Mouse (Mus musculus) CH12.LX (cell line): ENCODE measurements around the gene Socs2.

Experiments used
- CTCF ChIP-seq, 2 experiments: IDR thresholded peaks in 1 of 2; conservative IDR thresholded peaks in 1 of 2; 2 replicates each; pipeline ENCODE4 v1.5.1; 2011 to 2012; ENCODE audit warnings: low read depth in 2 of 2, low read length in 2 of 2, improper control_type of control experiment in 1 of 2, inconsistent platforms in 1 of 2, mild to moderate bottlenecking in 1 of 2, moderate library complexity in 1 of 2
- EP300 ChIP-seq: IDR thresholded peaks from 2 replicates; pipeline ENCODE4 v1.6.1; 2011; ENCODE audit warnings: low read length, improper control_type of control experiment
- JUN ChIP-seq: IDR thresholded peaks from 2 replicates; pipeline ENCODE4 v1.6.1; 2011; ENCODE audit warnings: low read depth, mild to moderate bottlenecking, low read length, improper control_type of control experiment, moderate library complexity; ENCODE audit not compliant: insufficient read depth
- POLR2A ChIP-seq: IDR thresholded peaks from 2 replicates; pipeline ENCODE4 v1.6.1; 2011; ENCODE audit warnings: low read depth, mild to moderate bottlenecking, improper control_type of control experiment, low read length
- ZNF384 ChIP-seq: IDR thresholded peaks from 2 replicates; pipeline ENCODE4 v1.6.1; 2012; ENCODE audit warnings: low read depth, low read length, improper control_type of control experiment, inconsistent platforms

DNA sequence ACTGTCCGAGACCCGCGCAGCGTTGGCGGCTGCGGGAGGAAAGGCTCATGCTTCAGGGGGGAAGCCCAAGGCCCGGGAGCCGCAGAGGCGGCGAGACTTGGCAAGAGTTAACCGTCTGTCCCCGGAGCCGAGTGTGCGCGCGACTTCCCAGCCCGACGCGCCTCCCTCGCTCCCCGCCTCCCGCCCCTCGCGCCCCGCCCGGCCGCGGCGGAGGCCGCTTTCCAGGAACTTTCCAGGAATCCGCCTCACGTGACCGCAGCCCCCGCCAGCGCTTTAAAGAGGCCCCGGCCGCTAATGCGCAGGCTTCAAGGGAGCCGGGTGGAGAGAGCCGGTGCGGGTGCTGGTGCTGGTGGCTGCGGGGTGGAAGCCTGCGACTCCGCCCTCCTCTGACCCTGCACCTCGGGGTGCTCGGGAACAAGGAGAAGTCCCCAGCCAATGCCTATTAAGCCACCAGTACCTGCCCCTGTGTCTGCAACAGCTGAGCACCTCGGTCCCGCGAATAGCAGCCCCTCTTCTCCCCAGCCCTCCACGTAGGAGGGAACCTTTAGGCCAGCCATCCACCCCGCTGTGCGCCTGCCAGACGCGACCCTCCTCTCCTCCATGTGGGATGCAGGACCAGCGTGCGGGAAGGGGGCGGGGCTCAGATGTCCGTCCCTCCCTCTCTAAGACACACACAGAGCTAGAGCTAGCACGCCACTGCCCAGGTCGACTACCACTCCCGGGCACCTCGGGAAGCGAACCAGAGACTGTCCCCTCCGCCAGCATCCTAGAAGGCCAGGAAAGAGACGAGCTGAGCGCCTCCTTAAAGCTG is at the start of gene Socs2:
- TF ChIP-seq POLR2A, result peak; percentile 68
- TF ChIP-seq ZNF384, result no peak
- no peak for TF ChIP-seq CTCF (conservative IDR thresholded peaks at IDR 0.05 in 1 of 2, IDR thresholded peaks at IDR 0.05 in 1 of 2; ENCODE audit: low read depth in 2 of 2, low read length in 2 of 2)
- TF ChIP-seq EP300, result no peak
- TF ChIP-seq JUN, result no peak
